Mouse (Mus musculus) thymus, postnatal 0 days (tissue): ENCODE measurements around the gene Prl4a1. TPM values are rescaled to one million over a fixed set of nuclear protein-coding genes. Genes with fewer than 3 reads are reported as not detected.
"Not testable (repeated sequence)": the region's sequence is repeated elsewhere in the genome, so short reads cannot be mapped to it uniquely, and the experiment has no call there.

Experiments used
- DNase-seq: peaks from one replicate; pipeline ENCODE4 v3.0.0-alpha.2; 2015; ENCODE audit warnings: low spot score
- polyA plus RNA-seq: library from polyadenylated mRNA; unstranded; fragments of >200 nt; fragmentation: Nextera tagmentation; extraction: Ambion mirVana; gene quantifications from 2 replicates; pipeline ENCODE4 v1.2.1, GENCODE M21; 2015

Prl4a1 gene
- polyA plus RNA-seq, result not detected in 2 replicates

DNA sequence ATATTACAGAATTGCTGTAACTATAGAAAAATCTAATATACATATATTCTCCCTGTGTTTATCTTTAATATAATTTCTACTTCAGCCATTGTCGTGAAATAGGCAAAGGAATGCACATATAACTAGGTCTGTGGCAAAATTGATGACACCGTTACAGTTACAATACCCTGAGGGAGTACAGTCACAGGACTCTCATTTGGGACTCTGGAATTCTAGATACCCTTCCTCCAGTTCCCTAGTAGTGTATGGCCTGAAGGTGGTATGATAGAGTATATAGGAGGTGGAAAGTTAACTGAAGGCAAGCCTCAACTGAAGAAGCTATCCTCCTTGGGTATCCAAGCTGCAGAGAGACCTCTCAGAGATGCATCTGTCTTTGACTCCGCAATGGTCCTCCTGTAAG is at the start of gene Prl4a1:
Gene Prl4a1 (plus strand): TSS at position 301 of the 400 bp plus-strand sequence.
- no peak for DNase-seq

DNA sequence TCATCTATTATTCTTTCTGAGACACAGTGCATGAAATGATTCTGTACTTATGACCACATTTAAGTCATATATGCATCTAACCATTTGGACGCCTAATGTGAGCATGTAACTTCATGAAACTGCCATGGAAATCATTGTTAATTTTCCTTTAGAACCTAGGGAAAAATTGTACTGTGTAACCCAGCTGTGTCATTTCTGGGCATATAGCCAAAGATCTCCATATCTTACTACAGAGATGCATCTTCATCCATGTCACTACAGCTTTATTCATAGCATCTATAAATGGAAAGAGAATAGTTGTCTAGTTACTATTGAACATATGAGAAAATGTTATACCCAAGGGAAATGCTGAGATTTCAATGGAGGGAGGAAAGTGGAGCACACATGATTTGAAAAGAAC is 43.1 kb upstream of the Prl4a1 start:
- no peak for DNase-seq

DNA sequence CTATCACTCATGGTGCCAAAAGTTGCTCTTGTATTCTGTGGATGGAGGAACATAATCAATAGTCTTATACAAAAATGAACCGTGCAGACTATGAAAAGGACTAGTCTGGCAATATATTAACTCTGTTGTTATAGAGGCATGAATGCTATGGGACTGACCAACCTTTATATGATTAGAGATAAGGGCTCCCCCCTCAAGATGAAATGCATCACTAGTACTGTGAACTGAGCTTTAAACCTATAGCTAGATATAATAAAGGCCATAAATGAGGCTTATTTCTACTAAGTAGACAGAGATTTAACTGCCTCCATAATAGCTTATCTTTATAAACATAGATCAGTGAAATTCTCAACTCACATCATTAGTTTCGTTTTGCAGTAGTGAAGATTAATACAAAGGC is 41.7 kb upstream of the Prl4a1 start:
- DNase-seq, result not testable (repeated sequence)

DNA sequence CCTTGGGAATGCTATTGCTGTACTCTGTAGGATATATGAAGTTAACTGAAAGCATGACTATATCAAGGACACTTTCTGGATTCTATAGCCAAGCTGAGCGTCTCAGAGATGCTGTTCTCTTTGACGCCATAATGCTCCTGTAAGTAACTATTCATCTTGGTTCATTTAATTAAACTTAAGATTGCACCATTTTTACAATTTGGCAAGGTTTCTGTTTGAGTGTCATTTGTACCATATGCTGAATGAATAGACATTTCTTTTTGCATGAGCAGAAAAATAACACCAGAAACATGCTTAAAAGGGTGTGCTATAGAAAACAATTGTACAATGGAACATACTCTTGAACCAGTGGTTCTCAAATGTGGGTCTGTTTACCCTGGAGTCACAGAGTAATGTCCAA is 38.4 kb upstream of the Prl4a1 start:
- DNase-seq, result no peak

DNA sequence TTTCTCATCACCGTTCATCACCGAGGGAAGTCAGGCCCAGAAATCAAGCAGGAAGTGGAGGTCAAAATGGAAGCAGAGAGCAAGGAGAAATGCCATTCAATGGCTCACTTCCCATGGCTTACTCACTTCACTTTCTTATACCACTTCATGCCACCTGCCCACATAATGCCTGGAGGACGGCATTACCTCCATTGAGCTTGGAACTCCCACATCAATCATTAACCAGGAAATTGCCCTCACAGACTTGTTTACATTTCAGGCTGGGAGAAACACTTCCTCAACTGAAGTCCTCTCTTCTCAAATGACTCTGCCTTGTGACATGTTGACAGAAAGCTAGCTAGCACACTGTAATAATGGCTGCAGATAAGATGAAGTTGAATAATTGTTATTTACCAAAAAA is 19.5 kb upstream of the Prl4a1 start:
- DNase-seq, result not testable (repeated sequence)

DNA sequence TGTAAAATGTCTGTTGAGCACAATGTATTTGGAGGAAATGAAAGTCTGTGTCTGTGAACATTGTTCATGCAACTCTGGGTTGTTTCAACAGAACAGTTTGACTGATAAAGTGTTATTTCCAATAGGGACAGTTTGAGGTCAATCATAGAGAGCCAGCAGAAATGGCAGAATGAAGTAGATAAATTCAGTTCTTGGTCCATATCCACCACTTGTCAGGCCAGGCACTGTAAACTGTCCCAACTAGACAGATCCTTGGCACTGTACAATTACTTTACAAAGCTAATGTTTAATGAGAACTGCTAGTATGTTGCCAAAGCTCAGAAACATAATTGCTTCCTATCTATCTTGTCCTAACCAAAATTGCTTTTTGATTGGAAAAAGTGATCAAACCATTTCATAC is 13.3 kb downstream of the Prl4a1 start:
- no peak for DNase-seq

DNA sequence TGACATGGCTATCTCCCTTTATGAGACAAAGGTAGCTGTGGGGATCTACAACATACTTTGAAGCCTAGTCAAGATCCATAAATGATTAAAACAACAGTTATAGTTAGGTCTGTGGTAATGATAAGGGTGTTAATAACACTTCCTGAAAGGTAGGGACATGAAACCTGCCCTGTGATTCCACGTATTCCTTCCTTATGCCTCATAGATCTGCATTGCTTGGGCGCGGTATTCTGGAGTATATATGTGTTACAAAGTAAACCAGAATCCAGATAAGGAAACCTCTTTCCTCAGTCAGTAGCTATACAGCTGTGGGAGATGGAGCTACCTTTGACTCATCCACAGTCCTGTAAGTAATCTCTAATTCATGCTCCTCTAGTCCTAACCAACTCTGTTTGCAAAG is 53.3 kb downstream of the Prl4a1 start:
- DNase-seq, result no peak

Other genes starting within 250 kb of the Prl4a1 start
- not detected in 2 replicates for gene Prl7c1, start 235.4 kb upstream of the Prl4a1 start, polyA plus RNA-seq
- 0.36 and 0.44 TPM in 2 replicates for gene Prl2a1, start 214.6 kb upstream of the Prl4a1 start, polyA plus RNA-seq
- not detected in 2 replicates for gene Prl2c1, start 166.9 kb upstream of the Prl4a1 start, polyA plus RNA-seq
- not detected in 2 replicates for gene Prl5a1, start 126.3 kb downstream of the Prl4a1 start, polyA plus RNA-seq
- gene Gm11361, start 241.3 kb downstream of the Prl4a1 start, polyA plus RNA-seq, result 5.0 and 5.7 TPM in 2 replicates